Mouse (Mus musculus) ovary, postnatal 10 days (tissue): ENCODE data around the gene Trib2.
A peak's percentile ranks its signal among the peaks of the same experiment; 100 is the strongest.

Experiments used
- DNase-seq: peaks from one replicate; pipeline ENCODE4 v3.0.0; 2022; ENCODE audit warnings: low spot score

The Trib2 gene

GRCm38 (mm10) chr12:15813819-15814165 is 2.9 kb downstream of the Trib2 start:
- DNase-seq, result no peak

DNA sequence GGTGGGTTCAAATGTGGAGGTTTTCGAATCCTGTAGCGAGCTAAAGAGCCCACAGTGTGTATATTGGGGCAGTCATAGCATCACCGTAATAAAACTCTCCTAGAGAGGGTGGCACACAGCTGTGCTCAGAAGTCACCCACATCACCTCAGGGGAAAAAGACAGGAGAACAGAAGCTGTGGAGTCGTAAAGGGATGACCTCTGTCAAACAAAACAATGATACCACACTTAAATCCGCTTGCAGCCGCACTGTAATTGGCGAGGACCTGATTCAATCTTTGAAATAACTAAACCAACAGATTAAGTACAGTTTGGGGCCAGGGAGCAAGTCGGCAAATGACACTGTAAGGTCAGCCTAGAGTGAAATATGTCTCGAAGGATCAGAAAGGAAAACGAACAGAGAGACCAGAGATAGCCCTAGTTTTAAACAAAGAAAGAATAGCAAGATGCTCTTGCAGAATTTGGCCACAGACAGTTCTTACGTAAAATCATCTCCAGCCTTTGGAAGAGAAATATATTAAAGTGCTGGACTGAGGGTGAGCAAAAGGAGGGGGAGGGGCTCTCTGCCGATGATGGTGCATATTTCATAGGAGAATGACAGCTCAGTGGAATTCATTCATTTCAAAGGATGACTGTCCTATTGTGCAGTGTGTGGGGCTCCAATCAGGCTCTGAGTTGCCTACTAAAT is 3.4 kb downstream of the Trib2 start:
- DNase-seq, result no peak

GRCm38 (mm10) chr12:15812139-15812962 is 4.4 kb downstream of the Trib2 start:
- no peak for DNase-seq

DNA sequence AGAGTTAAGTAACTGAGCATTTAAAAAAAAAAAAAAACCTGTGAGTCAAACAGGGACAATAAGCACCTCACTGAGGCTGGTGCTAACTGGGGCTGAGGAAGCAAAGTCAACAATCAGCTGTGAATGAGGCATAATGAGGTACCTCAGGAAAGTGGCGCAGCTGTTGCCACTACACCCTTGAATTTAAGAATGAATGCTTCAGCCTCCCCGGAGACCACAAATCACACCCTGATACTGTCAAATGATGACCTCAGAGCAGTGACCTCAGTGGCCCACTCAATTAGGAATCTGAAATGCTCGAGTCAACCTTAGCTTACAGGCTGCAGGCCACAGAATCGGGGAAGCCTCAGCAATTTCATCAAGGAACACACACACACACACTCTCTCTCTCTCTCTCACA is 5.0 kb downstream of the Trib2 start:
- DNase-seq, result no peak

GRCm38 (mm10) chr12:15810926-15811325 is 5.8 kb downstream of the Trib2 start:
- no peak for DNase-seq

DNA sequence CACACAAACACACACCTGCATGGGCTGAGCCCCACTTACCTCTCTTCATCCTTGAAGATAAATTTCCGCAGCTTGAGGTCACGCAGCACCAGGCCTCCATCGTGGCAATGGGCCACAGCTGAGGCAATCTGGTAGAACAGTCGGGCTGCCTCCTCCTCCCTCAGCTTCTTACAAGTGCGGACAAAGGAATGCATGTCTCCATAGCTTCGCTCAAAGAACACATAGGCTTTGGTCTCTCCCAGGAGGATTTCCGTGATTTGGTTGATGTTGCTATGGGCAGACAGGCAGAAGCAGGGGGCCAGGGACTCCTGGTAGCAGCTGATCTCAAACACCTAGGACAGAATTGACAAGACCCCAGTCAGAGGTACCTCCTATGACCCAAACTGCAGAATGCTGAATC is 7.1 kb downstream of the Trib2 start:
- DNase-seq, result no peak

DNA sequence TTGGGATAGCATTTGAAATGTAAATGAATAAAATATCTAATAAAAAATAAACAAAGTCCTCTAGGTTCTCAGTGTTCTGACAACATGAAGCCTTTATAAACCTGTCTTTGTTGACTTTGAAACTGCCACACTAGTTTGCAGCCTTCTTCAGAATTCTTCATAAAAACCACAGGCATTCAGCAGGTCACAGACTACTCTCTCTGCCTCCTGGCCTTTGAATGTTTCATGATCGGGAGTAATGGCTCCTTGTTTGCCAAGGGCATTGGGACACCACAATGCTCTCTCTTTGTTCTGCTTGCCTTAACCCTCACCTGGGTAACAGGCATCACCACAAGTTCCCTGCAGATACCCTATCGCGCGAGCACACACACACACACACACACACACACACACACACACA is 7.5 kb downstream of the Trib2 start:
- no peak for DNase-seq

- no peak for DNase-seq
These were observed 8.4 kb downstream of the Trib2 start for GRCm38 (mm10) chr12:15808186-15808800.

DNA sequence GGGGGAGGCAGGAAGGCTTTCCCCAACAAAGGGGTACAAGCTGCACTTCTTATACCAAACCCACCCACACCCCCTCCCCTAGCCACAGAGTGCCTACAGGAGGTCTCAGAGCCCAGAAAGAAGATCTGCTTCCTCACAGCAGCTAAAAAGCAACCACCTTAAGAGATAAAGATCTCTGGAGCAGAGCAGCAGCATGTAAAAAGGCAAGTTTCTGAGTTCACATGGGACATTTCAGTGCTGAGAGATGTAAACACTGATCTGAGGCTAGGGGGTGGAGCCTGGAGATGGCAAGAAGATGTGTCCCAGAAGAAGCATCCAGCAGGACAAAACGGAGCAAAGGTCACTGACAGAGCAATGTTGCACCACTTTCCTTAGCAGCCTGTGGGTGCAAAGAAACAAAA is 11.8 kb downstream of the Trib2 start:
- DNase-seq, result no peak

- DNase-seq, result no peak
These were observed 12.7 kb downstream of the Trib2 start for GRCm38 (mm10) chr12:15803936-15804438.

GRCm38 (mm10) chr12:15801571-15801930 is 15.2 kb downstream of the Trib2 start:
- no peak for DNase-seq

GRCm38 (mm10) chr12:15800914-15801570 is 15.7 kb downstream of the Trib2 start:
- no peak for DNase-seq

DNA sequence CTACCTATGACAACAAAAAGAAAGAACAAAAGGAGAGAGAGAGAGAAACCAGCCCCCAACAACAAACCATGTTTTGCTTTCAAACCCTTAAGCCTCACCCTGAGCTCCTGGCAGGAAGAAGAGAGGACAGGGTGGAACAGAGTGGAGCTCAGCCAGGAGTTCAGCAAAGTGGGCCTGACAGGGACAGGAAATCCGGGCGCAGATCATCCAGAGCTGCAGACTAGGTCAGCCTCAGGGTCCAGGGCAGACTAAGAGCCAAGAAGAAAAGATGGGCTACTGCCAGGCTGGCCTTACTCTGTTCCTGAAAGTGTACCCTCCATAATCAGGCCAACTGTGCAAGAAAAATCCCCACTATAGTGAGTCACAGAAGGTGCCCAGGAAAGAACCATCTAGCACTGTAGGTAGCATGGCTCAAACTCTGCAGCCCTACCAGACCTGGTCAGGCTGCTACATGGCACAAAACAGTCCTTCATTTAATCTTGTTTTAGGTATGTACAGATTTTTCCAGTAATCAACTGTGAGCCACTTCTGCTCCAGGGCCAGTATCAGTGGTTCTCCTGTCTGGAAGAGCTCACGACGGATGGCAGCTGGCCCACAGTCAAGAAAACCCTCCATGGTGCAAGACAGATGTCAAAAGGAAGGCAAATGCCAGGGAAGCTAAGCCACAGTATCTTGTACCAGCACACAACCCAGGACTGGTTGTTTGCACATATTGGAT is 16.4 kb downstream of the Trib2 start:
- no peak for DNase-seq

- DNase-seq, result no peak
These were observed 18.7 kb downstream of the Trib2 start for GRCm38 (mm10) chr12:15798019-15798418.

- no peak for DNase-seq
These were observed 20.8 kb downstream of the Trib2 start for GRCm38 (mm10) chr12:15795886-15796285.

DNA sequence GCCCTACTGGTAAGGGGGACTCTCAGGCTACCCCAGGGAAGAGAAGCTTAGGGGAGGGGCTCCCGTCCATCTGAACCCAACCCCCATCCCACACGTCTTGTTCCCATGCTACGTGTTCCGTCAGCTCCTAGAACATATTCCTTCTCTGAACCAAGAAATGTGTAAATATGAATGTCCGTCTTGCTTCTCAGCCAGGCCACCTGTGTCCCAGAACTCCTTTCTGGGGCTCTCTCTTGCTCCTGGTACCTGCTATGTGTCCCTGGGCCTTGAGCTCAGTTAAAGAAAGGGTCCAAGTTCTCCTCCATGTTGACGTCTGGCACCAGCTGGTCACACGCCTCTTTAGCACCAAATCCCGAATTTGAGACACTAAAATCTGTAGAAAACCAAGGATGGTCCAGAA is 23.4 kb downstream of the Trib2 start:
- no peak for DNase-seq

GRCm38 (mm10) chr12:15790181-15790580 is 26.5 kb downstream of the Trib2 start:
- DNase-seq, result no peak

DNA sequence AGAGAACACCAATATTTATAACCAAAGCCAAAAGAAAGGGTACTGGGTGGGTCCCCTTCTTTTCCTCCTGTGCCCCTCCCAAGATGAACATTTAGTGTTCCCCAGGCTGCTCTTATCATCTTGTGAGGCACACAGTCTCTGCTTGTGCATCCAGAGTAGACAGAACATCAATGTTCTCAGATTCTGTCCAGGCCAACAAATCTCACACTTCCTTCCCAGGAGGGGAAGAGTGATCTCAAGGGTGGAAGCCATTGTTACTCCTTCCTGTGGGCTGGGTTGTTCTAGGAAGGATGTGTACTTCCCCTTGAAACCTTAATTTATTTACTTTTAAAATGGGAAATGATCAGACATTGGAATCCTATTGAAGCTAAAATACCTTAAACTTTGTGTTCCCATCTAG is 39.7 kb downstream of the Trib2 start:
- DNase-seq, result no peak

DNA sequence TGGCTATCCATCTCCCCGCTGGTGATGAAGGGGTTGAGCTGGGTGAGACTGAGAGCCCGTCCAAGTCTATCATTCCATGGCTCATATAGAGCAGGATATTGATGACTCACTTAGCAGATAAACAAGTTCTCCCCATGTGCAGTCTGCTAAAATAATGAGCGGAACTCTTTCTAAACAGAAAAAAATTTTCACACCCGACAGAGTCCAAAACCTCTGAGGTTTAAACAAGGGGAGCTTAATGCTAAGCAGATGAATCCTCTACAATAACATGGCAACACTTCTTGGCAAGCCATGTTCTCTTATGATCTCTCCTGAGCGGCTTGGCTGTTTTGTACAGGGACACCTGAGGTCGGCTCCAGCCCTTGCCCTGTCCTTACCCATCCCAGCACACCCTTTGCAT is 45.0 kb downstream of the Trib2 start:
- no peak for DNase-seq

DNA sequence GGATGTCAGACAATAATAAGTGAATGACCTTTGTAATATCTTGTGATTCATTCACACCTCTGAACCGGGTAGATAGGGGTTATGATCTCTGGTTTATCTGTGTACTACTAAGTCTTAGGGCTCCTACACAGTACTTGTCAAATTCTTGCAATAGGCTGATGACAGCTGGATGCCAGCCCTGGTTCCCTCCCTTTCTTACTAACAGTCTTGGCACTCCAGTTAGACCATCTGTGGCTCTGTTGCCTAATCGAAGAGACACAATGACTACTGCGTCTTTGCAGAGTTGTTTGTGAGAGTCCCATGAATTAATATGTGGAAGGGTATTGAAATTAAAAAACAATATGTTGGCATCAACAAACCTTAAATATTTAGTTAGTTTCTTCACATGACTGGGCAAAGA is 48.2 kb downstream of the Trib2 start:
- no peak for DNase-seq

DNA sequence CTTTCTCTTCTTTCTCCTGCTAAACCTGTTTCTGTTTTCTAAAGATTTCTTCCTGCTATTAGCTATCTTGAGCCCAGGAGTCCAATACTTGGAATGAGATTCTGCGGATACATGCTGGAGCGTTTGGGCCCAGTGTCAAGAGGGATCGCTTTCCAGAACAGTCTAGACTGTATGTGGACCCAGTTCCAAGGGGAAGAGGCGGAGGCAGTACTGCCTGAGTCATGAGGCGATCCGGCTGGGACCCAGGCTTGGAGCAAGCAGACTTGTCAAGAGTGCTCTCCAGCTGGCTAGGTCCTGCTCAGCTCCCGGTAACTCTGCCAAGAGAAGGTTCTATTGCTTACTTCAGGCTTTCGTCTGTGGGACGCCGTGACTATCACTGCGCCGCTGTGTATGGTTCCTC is 50.7 kb downstream of the Trib2 start:
- peak; percentile 5 for DNase-seq

GRCm38 (mm10) chr12:15765238-15765637 is 51.5 kb downstream of the Trib2 start:
- DNase-seq, result no peak
